Mouse (Mus musculus) hindbrain, postnatal 0 days (tissue): ENCODE results near the gene Plin5. TPM values are rescaled to one million over a fixed set of nuclear protein-coding genes. Genes with fewer than 3 reads are reported as not detected.
"Not testable (repeated sequence)": the region's sequence is repeated elsewhere in the genome, so short reads cannot be mapped to it uniquely, and the experiment has no call there.

ENCODE experiments used
- ATAC-seq: fragments of 200-750 bp; cut with Nextera tagmentation; 2 replicates; pipeline ENCODE4 v1.8.0; 2017; ENCODE audit warnings: mild to moderate bottlenecking, moderate TSS enrichment, moderate library complexity
- DNase-seq: peaks from one replicate; pipeline ENCODE4 v3.0.0-alpha.2; 2015; ENCODE audit warnings: low spot score
- H3K27ac ChIP-seq: fragments of 300-500 bp; sonication (generic); 2 replicates; pipeline ENCODE4 v1.5.1; 2014; ENCODE audit warnings: mild to moderate bottlenecking
- H3K27me3 ChIP-seq: fragments of 300-500 bp; sonication (generic); 2 replicates; pipeline ENCODE4 v1.6.1; 2014; ENCODE audit warnings: low read length, mixed read lengths; ENCODE audit not compliant: insufficient read depth
- H3K36me3 ChIP-seq: fragments of 300-500 bp; sonication (generic); 2 replicates; pipeline ENCODE4 v1.6.1; 2014; ENCODE audit warnings: low read length, mixed read lengths; ENCODE audit not compliant: insufficient read depth
- H3K4me1 ChIP-seq: fragments of 300-500 bp; sonication (generic); 2 replicates; pipeline ENCODE4 v1.6.1; 2014; ENCODE audit warnings: antibody characterized with exemption, low read length, mixed read lengths; ENCODE audit not compliant: insufficient read depth
- H3K4me2 ChIP-seq: fragments of 300-500 bp; sonication (generic); 2 replicates; pipeline ENCODE4 v1.6.1; 2014; ENCODE audit warnings: low read depth, mild to moderate bottlenecking, low read length, moderate library complexity, mixed read lengths
- H3K4me3 ChIP-seq: fragments of 300-500 bp; sonication (generic); 2 replicates; pipeline ENCODE4 v1.5.1; 2014; ENCODE audit warnings: low read length
- H3K9ac ChIP-seq: fragments of 300-500 bp; sonication (generic); replicated peaks from 2 replicates; pipeline ENCODE4 v1.6.1; 2014; ENCODE audit warnings: mild to moderate bottlenecking, low read length, moderate library complexity, mixed read lengths
- H3K9me3 ChIP-seq: fragments of 300-500 bp; sonication (generic); 2 replicates; pipeline ENCODE4 v1.6.1; 2016; ENCODE audit warnings: low read length, mixed read lengths
- CTCF ChIP-seq: IDR thresholded peaks from 2 replicates; pipeline ENCODE4 v1.5.1; 2016; ENCODE audit warnings: antibody characterized with exemption, control low read depth, low read depth
- WGBS: fragments of 180-500 bp; shearing (Covaris S2); extraction: QIAGEN DNeasy Blood & Tissue Kit; methylation state at CpG from one replicate; pipeline ENCODE4 v1.1.7; 2014; 5-methylcytosine and 5-hydroxymethylcytosine counted together
- polyA plus RNA-seq: library from polyadenylated mRNA; unstranded; fragments of >200 nt; fragmentation: Nextera tagmentation; extraction: Ambion mirVana; gene quantifications from 2 replicates; pipeline ENCODE4 v1.2.1, GENCODE M21; 2015
- total RNA-seq: library from RNA; depleted of rRNA; stranded (reverse); fragments of >200 nt; gene quantifications from 2 replicates; pipeline ENCODE4 v1.2.3, GENCODE M21; 2014

Plin5 gene
- total and polyA plus RNA-seq, 2 experiments from 2014 or later = 3.3 to 4.4 TPM

- H3K36me3 ChIP-seq = no peaks in the 10 kb centered on the region
- TF ChIP-seq CTCF = no peak
- H3K9ac ChIP-seq = no peak within 1 kb of the TSS
- H3K27me3 ChIP-seq = no peaks in the 10 kb centered on the region
- DNase-seq = no peak
- 56% methylated on average over 10 of the region's 10 CpGs for WGBS
- H3K9me3 ChIP-seq = no peaks in the 10 kb centered on the region
- 0 out of 2 replicates have a peak, but pooled peaks have one; percentile 15 for ATAC-seq
- peak within 1 kb of the TSS; percentile 45; the same call in 1 of the 2 replicates for H3K27ac ChIP-seq
- no peak within 1 kb of the TSS for H3K4me3 ChIP-seq
- no peak within 1 kb of the TSS for H3K4me2 ChIP-seq
- no peaks in the 10 kb centered on the region for H3K4me1 ChIP-seq
These were observed 8.0 kb downstream of the Plin5 start, which contains the start of gene Plin4 for GRCm38 (mm10) chr17:56109219-56110051. Gene Plin4, minus strand, starts transcription at chr17:56109803.

- DNase-seq = no peak
- no peak overlapping the region for H3K4me3 ChIP-seq
- 76% methylated on average over 6 of the region's 6 CpGs for WGBS
- H3K9me3 ChIP-seq = no peaks in the 10 kb centered on the region
- no peaks in the 10 kb centered on the region for H3K4me1 ChIP-seq
- no peaks in the 10 kb centered on the region; the same call in 1 of the 2 replicates for H3K36me3 ChIP-seq
- H3K27me3 ChIP-seq = no peaks in the 10 kb centered on the region
- H3K4me2 ChIP-seq = no peak overlapping the region
- no peak overlapping the region for H3K27ac ChIP-seq
- peak; percentile 39 for ATAC-seq
- H3K9ac ChIP-seq = no peak overlapping the region
- TF ChIP-seq CTCF = no peak
These were observed 8.9 kb downstream of the Plin5 start for GRCm38 (mm10) chr17:56108334-56109044.

GRCm38 (mm10) chr17:56107736-56108135, 9.7 kb downstream of the Plin5 start:
- H3K4me3 ChIP-seq = no peak overlapping the region
- no peaks in the 10 kb centered on the region for H3K4me1 ChIP-seq
- no peaks in the 10 kb centered on the region for H3K27me3 ChIP-seq
- DNase-seq = no peak
- WGBS = 79% methylated on average over 2 of the region's 2 CpGs
- ATAC-seq = no peak
- no peak overlapping the region for H3K9ac ChIP-seq
- H3K9me3 ChIP-seq = no peaks in the 10 kb centered on the region
- peaks cover 4% of the 10 kb centered on the region; the same call in 1 of the 2 replicates for H3K36me3 ChIP-seq
- no peak overlapping the region for H3K27ac ChIP-seq
- TF ChIP-seq CTCF = no peak
- H3K4me2 ChIP-seq = no peak overlapping the region

- no peak overlapping the region for H3K27ac ChIP-seq
- H3K9me3 ChIP-seq = no peaks in the 10 kb centered on the region
- H3K4me2 ChIP-seq = no peak overlapping the region
- no peak for DNase-seq
- H3K4me1 ChIP-seq = no peaks in the 10 kb centered on the region
- H3K36me3 ChIP-seq = peaks cover 11% of the 10 kb centered on the region; the same call in 1 of the 2 replicates
- no peak overlapping the region for H3K4me3 ChIP-seq
- no peak overlapping the region for H3K9ac ChIP-seq
- H3K27me3 ChIP-seq = no peaks in the 10 kb centered on the region
- 81% methylated on average over 4 of the region's 4 CpGs for WGBS
- no peak for ATAC-seq
- no peak for TF ChIP-seq CTCF
These were observed 10.4 kb downstream of the Plin5 start for GRCm38 (mm10) chr17:56106981-56107380.

GRCm38 (mm10) chr17:56106436-56106835, 11.0 kb downstream of the Plin5 start:
- not testable (repeated sequence) for H3K4me3 ChIP-seq, DNase-seq

GRCm38 (mm10) chr17:56104821-56105220, 12.6 kb downstream of the Plin5 start:
- not testable (repeated sequence) for H3K9me3 ChIP-seq, ATAC-seq, DNase-seq, H3K27me3 ChIP-seq, H3K27ac ChIP-seq, H3K4me3 ChIP-seq, H3K4me1 ChIP-seq, H3K4me2 ChIP-seq, H3K9ac ChIP-seq
- peaks cover 33% of the 10 kb centered on the region for H3K36me3 ChIP-seq
- WGBS = 100% methylated on average over 2 of the region's 5 CpGs

More at GRCm38 (mm10) chr17:56106436-56106835, 11.0 kb downstream of the Plin5 start:
- not testable (repeated sequence) for H3K9ac ChIP-seq, H3K4me2 ChIP-seq, H3K27ac ChIP-seq, ATAC-seq, H3K9me3 ChIP-seq, H3K4me1 ChIP-seq, H3K27me3 ChIP-seq
- WGBS = 98% methylated on average over 4 of the region's 4 CpGs
- peaks cover 17% of the 10 kb centered on the region for H3K36me3 ChIP-seq
